Mouse (Mus musculus) megakaryocyte progenitor cell, adult 5-6 weeks (primary cell): ENCODE data around the gene Tmem51. TPM values are rescaled to one million over a fixed set of nuclear protein-coding genes. Genes with fewer than 3 reads are reported as not detected.
A peak's percentile ranks its signal among the peaks of the same experiment; 100 is the strongest.
"Not testable (repeated sequence)": the region's sequence is repeated elsewhere in the genome, so short reads cannot be mapped to it uniquely, and the experiment has no call there.

Experiments used
- ATAC-seq: replicated peaks from 2 replicates; pipeline ENCODE4 v1.8.0; 2016; ENCODE audit warnings: mild to moderate bottlenecking, moderate TSS enrichment, inconsistent platforms; ENCODE audit not compliant: poor library complexity
- total RNA-seq, 2 experiments: library from RNA; stranded (forward) in 1 of 2; stranded (reverse) in 1 of 2; fragments of 157-497, 149-512 nt in 1 of 2; fragments of 200-1000 nt in 1 of 2; gene quantifications; 2 replicates each; pipeline versions ENCODE4 v1.2.3 to v1.2.4; 2015 to 2017

Gene Tmem51
- total RNA-seq, 2 experiments from 2014 or later: 0.47 to 0.87 TPM

DNA sequence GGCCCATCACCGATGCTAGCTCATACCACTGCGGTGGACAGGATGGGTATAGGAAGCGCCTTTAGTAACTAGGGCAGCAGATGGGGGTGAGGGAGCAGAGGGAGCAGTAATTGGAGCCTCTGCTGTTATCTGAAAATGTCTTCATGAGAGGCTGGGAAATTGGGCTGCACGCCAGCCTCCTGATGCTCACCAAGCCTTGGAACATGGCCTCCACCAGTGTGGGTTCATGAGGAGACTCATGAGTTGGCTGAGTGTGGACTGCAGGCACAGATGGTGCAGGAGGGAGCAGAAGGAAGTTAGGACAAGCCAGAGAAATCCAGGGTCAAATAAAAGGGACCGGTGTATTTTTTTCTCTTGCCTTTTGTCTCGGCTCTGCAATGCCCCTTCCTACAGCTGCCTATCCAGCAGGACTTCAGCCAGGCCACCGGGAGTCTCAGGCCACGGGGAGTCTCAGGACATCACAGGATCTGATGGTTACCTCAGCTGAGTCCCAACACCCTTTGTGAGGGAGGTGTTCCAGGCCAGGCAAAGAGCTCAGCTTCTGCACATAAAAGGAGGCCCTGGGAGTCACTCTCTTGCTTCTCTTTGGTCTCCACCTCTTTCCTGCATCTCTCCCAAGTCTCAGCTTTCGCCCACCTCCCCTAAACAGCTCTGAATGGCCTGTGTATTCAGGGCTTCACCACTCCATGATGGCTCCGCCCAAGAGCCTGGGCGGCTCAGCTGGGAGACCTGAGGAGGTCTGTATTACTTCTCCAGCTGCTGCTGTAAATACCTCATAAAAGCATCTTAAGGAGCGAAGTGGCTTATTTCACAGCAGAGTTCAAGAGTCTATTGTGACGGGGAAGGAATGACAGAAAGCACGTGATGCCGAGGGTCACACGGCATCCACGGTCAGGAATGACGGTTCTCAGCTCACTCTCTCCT, 23.4 kb downstream of the Tmem51 start:
- no peak for ATAC-seq

DNA sequence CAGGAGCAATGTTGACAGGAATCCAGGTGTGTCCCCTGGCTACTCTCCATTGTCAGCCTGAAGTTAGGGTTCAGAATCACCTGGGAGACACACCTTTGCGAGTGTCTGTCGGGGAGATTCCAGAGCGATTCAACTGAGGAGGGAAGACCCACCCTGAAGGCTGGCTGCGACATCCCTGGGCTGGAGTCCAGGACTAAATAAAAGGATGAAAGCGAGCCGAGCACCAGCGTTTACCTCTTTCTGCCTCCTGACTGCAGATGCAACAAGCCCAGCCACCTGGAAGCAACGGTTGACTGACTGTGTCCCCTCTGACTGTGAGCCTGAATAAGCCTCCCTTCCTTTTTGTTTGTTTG, 24.3 kb downstream of the Tmem51 start:
- ATAC-seq: no peak

DNA sequence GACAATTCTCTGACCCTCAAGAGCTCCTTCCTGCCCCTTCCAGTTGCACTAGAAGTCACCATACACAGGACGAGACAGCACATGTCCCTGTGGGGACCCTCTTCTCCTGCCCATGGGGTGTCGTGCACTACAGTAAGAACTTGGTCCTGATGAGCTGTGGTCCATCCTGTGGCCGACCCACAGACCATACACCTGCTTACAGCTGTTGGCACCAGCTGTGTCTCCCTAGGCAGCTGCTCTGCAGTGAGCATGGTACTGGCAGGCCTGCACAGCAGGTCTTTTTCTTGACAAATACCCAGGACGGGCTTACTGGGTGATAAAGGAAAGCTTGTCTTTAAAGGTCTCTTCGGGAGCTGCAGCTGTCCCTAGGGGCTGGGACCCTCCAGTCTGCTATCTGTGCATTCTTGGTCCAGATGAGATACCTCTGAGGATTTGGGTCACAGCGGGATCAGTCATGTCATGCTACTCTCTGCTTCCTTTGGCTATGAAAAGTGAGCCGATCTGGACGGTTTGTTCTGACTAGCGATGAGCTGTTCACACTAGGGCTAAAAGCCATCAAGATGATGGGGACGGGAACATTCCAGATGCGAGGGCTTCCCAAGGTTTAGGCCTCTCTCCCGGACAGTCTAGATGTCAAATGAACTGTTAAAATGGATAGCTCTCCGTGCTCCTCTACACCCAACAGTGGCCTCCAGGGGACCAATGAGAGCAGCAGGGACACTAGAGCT, 24.8 kb downstream of the Tmem51 start:
- ATAC-seq: no peak

DNA sequence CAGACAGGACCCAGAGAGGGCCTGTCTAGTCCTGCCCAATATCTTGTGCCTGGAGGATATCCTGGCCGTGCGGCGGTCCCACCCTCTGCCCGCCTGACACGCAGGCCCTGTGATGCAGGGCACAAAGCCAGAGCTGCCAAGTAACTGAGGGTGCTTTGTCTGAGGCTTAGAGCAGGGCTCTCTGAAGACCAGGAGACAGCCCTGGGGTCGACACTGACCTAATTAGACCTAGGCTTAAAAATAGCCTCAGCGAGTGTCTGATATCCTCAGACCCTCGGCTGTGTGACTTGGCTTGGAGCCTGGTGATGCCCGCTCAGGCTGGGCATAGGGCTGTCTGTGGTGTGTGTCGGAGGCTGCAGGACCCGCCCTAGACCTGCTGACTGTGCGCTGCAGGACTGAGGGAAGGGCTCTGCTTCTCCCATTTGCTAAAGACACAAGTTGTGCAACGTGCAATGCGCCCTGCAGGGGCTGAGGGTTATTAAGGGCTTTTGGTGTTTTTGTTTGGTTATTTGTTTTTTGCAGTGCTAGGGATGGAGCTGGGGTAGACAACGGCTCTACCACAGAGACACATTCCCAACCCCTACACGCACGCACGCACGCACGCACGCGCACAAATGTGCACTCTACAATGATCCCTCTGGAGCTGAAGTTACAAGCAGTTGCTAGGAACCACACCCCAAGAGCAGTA, 26.4 kb downstream of the Tmem51 start:
- ATAC-seq: no peak

DNA sequence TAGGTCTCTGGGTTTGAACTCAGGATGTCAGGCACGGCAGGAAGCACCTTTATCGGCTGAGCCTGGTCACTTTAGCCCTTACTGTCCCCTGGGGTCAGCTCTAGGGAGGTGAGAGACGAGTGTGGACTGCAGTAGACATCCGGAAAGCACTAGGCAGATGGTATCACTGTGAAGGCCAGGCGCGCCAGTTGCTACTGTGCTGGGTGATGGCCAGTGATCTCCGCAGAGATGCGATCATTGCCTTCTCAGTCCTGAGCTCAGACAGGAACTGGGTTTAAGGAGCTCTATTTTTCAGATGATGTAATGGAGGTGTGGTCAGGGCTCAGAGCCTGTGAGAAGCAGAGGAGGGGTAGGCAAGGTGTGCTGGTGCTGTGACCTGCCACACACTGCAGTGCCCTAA, 28.5 kb downstream of the Tmem51 start:
- ATAC-seq: no peak

DNA sequence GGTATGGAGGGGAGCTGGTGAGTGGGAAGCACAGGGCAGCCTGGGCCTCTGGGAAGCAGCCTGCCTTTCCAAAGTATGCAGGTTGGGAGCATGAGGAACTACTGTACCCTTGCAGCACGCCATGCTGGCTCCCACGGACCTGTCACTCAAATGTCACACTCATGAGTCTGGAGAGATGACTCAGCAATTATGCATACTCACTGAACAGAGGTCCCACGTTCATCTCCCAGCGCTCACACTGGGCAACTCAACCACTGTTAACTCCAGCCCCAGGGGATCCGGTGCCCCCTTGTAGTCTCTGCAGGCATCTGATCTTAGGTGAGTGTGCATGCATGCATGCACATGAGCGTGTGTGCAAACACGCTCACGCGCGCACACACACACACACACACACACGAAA, 29.5 kb downstream of the Tmem51 start:
- ATAC-seq: peak; percentile 70

DNA sequence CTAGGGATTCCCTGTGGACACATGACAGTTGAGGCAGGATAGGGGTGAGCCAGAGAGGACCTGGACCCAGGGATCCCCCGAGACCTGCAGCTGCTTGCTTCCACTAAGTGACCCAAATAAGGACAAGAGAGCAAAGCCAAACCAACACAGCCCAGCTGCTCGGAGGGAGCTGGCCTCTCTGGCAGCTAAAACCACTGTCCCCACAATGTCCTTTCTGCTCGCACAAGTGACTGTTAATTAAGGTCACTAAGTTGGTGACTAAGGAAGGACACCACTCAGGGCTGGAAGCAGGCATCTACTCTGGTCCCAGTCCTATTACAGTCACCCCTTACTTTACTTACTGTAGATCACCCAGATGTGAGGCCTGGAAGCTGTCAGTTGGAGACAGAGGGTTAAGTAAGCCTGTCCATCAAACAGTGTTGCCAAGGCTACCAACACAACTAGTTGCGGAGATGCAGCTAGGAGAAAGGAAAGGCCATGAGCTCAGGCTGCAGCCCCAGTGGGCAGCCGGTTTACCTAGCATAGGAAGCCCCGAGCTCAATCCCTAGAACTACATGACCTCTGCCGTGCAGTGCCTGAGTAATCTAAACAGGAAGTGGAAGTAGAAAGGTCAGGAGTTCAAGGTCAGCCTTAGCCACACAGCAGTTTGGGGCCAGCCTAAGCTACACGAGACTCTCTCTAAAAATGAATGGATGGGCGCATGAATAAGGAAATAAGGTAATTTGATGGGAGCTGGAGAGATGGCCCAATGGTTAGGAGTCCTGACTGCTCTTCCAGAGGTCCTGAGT, 30.2 kb downstream of the Tmem51 start:
- no peak for ATAC-seq

DNA sequence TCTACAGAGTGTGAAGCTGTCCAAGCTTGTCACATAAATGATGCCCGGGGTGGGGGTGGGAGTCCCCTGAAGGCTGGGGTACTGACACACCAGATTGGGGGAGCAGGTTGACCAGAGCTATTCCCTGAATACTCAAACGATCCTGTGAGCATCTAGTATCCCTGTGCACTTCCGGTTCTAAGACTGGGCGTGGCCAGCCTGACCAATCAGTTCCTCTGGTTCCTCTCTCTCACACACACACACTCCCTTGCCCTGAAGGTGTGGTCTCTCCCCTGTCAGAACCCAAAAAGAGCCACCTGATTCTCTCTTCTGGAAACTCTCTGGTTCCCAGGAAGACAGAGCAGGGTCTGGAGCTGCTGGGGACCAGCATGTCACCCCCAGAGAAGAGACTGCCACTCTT, 30.8 kb downstream of the Tmem51 start:
- 0 out of 2 replicates have a peak, but pooled peaks have one; percentile 34 for ATAC-seq

DNA sequence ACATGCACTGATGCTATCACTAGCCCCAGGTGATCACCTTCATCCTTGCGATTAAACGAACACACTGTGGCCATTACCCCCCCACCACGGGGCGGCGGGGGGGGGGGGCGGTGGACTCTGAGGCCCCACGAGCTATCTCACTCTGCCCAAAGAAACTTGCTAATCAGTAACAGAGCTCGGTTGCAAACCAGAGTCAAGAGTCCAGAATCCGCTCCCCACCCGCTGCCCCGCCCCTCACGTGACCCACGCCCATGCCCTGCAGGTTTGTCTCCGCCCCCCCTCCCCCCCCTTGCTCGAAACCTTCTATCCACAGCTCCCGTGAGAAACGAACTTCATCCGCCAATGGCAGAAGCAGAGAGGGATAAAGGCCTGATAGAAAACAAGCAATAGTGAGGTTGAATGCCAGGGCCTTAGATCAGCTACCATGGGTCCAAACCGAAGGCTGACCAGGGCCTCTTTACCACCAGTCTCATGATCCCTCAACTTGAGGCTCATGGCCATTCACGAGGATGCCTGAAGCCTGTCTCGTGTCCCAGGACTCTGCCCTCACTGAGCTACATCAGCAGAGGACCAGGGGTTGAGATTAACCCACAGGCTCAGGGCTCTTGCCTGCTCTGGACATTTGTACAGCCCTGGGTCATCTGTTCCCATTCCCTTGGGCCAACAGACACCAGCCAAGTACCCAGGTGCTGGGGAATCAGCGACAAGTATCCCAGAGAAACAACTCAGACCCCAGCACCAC, 31.5 kb downstream of the Tmem51 start:
- no peak for ATAC-seq

DNA sequence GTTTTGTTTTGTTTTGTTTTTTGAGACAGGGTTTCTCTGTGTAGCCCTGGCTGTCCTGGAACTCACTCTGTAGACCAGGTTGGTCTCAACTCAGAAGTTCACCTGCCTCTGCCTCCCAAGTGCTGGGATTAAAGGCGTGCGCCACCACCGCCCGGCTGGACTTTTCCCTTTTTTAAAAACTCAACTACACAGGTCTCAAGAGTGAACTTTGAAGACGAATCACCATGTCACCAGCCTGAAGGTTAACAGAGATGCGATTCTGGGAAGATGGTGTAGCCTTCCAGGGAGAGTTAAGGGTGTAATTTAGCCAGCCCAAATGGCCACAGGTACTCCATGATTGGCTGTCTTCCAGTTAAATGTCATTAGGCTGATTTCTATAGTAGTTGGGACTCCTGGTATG, 32.2 kb downstream of the Tmem51 start:
- not testable (repeated sequence) for ATAC-seq

DNA sequence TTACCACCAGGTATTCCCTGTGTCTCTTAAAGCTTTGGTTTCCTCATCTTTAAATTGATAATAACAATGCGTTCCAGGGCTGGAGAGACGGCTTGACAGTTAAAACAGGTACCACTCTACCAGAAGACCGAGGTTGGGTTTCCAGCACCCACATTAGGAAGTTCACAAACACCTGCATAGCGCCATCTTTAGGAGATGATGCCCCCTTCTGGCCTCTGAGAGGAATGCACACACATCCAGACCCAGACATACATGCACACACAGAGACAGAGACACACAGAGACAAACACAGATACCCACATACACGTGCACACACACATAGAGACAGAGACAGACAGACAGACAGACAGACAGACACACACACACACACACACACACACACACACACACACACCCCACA, 34.1 kb downstream of the Tmem51 start:
- no peak for ATAC-seq

DNA sequence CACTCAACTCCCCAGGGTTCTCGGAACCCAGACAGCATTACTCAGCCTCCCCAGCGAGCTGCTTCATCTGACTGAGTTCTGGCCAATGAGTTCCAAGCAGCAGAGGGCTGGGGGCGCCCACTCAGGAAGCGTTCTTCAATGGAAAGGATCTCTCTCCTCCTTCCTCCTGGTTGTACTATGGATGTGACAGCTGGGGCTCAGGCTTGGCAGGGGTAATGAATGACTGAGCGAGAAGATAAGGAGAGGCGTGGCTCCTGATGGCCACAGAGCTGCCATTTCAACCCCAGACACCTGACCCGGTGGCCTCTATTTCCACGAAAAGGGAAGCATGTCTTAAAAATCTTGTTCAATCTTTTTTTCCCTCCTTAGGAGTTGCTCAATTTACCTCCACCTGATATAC, 35.7 kb downstream of the Tmem51 start:
- ATAC-seq: peak; percentile 45; the same call in 1 of the 2 replicates

DNA sequence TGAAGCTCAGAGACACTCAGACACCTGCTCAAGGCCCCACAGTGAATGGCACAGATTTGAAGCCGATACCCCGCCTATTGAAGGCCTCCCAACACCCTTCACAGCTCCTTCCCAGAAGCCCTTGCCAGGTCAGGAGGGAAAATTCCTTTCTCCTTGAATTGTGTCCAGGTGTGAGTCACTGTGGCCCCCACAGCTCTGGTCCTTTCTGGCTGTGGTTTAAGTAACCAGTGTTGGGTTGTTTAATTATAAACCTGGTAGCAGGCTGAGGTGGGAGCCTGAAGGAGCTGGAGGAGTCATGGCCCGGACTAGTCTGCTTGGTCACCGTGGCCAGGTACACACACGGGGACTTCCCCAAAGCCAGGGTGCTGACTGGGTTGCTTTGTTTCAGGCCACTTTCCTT, 37.1 kb downstream of the Tmem51 start:
- no peak for ATAC-seq

DNA sequence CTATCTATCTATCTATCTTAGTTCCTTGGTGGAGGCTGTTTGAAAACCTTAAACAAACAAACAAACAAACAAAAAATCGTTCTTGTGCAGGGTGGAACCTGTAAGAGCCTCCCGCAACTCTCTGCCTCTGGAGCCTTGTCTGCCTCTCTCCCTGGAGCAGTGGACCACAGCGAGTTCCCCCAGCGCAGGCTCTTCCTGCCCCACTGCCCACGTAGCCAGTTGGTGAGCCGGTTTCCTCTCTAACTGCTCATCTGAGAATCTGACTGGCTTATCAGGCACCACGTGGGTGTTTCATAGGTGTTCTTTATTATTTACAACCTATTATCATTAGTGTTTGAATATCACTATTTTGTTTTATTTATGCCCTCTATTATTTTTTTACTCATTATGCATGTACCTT, 37.6 kb downstream of the Tmem51 start:
- no peak for ATAC-seq

DNA sequence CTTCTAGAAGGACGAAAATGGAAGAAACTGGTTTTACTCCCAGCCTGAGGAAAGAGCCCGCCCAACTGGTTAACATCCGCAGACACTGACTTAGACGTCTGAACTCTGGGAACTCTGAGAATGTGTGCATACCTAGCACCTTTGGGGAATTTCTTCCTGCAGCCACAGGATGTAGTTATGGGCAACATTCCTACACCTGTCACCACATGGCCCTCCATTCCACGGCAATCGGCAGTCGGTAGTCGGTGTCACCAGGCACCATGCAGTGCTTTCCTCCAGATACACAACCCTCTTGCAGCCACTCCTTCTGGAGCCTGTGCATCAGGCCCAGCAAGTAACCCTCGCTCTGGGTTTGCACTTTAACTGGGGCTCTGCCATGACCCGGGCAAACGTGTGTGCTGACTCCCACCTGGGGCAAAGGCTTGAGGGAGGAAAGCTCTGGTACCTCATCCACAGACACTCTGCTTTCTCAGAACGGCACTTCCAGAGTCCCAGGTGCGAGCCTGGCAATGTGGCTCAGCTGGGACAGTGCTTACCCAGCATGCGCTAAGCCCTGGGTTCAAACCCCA, 38.4 kb downstream of the Tmem51 start:
- no peak for ATAC-seq

DNA sequence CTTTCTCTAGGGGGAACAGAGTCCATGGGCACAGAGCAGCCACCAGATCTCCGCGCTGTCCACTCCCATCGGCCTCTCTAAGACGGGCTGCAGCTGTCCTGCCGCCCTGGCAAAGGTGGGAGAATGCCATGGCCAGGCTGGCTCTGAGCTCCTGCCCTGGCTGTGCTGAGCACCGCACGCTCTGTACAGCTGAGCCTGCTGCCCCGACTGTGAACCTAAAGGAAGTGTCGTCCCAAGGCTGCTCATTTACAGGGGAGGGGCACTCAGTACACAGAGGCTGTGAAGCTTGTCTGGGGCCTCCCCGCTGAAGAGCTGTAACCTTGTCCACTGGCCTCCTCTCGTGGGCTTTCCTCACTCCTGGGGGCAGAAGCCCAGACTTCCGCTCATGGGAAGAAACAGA, 39.7 kb downstream of the Tmem51 start:
- ATAC-seq: no peak

DNA sequence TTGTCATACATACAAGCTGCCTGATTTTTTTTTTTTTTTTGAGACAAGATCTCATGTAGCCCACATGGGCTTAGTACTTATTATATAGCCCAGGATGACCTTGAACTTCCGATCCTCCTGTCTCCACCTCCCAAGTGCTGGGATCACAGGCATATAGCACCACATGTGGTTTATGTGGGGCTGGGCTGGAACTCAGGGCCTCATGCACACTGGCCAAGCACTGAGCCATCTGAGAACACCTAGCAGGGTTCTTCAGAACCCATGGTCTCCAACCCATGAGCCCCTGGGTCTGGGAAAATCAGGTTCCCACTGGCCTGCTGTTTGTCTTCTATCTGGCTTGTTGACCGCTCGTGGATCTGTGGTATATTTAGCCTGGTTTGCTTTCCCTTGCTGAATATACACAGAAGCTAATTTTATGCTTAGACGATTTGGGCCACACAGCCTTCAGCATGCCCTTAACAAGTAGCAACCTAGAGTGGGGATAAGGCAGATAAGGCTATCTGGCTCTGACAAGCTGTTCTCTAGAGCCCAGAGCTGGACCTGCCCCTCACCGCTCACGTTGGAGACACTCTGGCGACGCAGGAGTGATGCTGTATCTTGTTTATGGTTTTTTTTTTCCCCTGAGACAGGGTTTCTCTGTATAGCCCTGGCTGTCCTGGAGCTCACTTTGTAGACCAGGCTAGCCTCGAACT, 44.3 kb downstream of the Tmem51 start:
- peak; percentile 84 for ATAC-seq

DNA sequence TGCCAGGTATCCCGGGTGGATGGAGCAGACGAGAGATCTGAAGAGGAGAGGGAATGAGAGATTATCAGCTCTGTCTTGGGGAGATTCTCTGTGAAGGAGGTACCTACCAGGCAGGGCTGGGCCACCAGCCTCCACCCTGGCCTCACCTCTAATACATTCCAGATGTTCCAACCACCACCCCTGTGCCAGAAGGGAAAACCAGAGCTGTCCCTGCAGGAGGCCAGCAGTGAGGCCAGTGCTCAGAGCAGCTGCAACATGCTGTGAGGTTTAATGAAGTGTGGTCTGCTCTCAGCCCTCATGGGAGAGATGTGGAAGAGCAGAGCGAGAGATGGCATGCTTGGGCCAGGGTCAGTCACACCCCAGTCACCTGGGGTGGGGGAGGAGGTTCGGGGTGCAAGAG, 46.2 kb downstream of the Tmem51 start:
- no peak for ATAC-seq

DNA sequence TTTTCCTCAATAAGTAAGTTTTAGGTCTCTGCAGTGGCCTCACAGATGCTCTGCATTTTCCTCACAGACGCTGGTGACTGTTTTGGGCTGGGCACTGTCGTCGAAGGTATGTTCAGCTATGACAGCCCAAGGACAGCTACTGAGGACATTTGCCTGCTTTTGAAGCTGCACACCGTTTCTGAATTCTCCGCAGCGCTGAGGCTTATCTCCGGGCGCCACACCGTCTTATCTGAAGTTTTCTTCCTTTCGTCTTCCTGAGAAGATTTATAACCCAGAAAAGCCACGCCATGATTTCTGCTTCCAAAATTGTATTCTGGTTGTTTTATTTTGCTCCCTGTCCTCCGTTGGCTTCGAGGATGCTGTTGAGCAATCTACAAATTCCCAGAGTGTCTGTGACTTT, 55.6 kb downstream of the Tmem51 start:
- peak; percentile 64 for ATAC-seq
